In genomic region chr16:43478352-43478751, GRCm38 (mm10) we compare ENCODE assay signal across 25 mouse cellular contexts.
"Had no signal": no experiment of that assay in that cellular context is flagged by ENCODE, and none has a peak within 500 bp of the region (broad histone marks: within the 10 kb centered on the region; RNA-seq: fewer than 3 reads in every experiment).

No protein-coding gene starts in this region.

- H3K36me3 ChIP-seq: heart, embryonic 13.5 days; heart, embryonic 15.5 days; hindbrain, embryonic 10.5 days; hindbrain, embryonic 12.5 days; hindbrain, embryonic 15.5 days; kidney, embryonic 15.5 days; limb, embryonic 13.5 days; limb, embryonic 15.5 days; liver, embryonic 12.5 days had no signal

- H3K4me1 ChIP-seq: hindbrain, embryonic 10.5 days; hindbrain, embryonic 12.5 days; hindbrain, embryonic 15.5 days; kidney, embryonic 15.5 days; limb, embryonic 13.5 days; limb, embryonic 15.5 days; liver, embryonic 12.5 days had no signal

- H3K9ac ChIP-seq: heart, embryonic 13.5 days; heart, embryonic 15.5 days; hindbrain, embryonic 12.5 days; hindbrain, embryonic 15.5 days; kidney, embryonic 15.5 days; limb, embryonic 13.5 days; limb, embryonic 15.5 days; liver, embryonic 12.5 days; liver, embryonic 14.5 days had no signal

- H3K4me3 ChIP-seq: heart, adult 2 months; heart, embryonic 13.5 days; heart, embryonic 15.5 days; hindbrain, embryonic 10.5 days; hindbrain, embryonic 12.5 days; hindbrain, embryonic 15.5 days; kidney, embryonic 15.5 days; limb, embryonic 13.5 days; limb, embryonic 15.5 days; liver, embryonic 12.5 days had no signal

- DNase-seq: gastrocnemius, postnatal 25 days; heart, adult 2 months; heart, postnatal 14 days; heart, postnatal 36 days; kidney, adult 11 months; kidney, adult 2 months; kidney, adult 9 months; kidney, postnatal 14 days; kidney, postnatal 36 days; layer of hippocampus, postnatal 36 days; left cerebral cortex, postnatal 4 days had no signal

- H3K4me2 ChIP-seq: heart, embryonic 11.5 days; heart, embryonic 13.5 days; heart, embryonic 15.5 days; hindbrain, embryonic 12.5 days; hindbrain, embryonic 15.5 days; kidney, embryonic 15.5 days; limb, embryonic 13.5 days; limb, embryonic 15.5 days; liver, embryonic 12.5 days had no signal

- H3K27ac ChIP-seq: heart, adult 2 months; heart, embryonic 13.5 days; heart, embryonic 15.5 days; hindbrain, embryonic 10.5 days; hindbrain, embryonic 12.5 days; hindbrain, embryonic 15.5 days; hindbrain, postnatal 0 days; kidney, embryonic 15.5 days; kidney, postnatal 0 days; limb, embryonic 13.5 days; limb, embryonic 15.5 days; liver, embryonic 12.5 days; liver, embryonic 14.5 days had no signal

- H3K9me3 ChIP-seq: heart, embryonic 13.5 days; heart, embryonic 15.5 days; hindbrain, embryonic 10.5 days; hindbrain, embryonic 12.5 days; hindbrain, embryonic 15.5 days; kidney, embryonic 15.5 days; limb, embryonic 13.5 days; limb, embryonic 15.5 days; liver, embryonic 12.5 days had no signal

- H3K27me3 ChIP-seq: heart, embryonic 13.5 days; heart, embryonic 15.5 days; hindbrain, embryonic 12.5 days; hindbrain, embryonic 15.5 days; kidney, embryonic 15.5 days; limb, embryonic 13.5 days; limb, embryonic 15.5 days; liver, embryonic 12.5 days had no signal

- ATAC-seq: hindbrain, postnatal 0 days; intestine, embryonic 16.5 days; liver, embryonic 12.5 days had no signal
